Mouse (Mus musculus) hindbrain, embryonic 11.5 days (tissue): ENCODE data around the gene Wdr62. TPM values are rescaled to one million over a fixed set of nuclear protein-coding genes. Genes with fewer than 3 reads are reported as not detected.
A peak's percentile ranks its signal among the peaks of the same experiment; 100 is the strongest.

Experiments used
- ATAC-seq: fragments of 200-750 bp; cut with Nextera tagmentation; 2 replicates; pipeline ENCODE4 v1.8.0; 2017; ENCODE audit warnings: mild to moderate bottlenecking, moderate TSS enrichment, moderate library complexity; ENCODE audit not compliant: low FRiP score
- DNase-seq: peaks from one replicate; pipeline ENCODE4 v3.0.0-alpha.2; 2015; ENCODE audit warnings: low spot score
- H3K27ac ChIP-seq: fragments of 300-500 bp; sonication (generic); 2 replicates; pipeline ENCODE4 v1.5.1; 2014; ENCODE audit warnings: mild to moderate bottlenecking, low read depth, low read length
- H3K27me3 ChIP-seq: fragments of 300-500 bp; sonication (generic); 2 replicates; pipeline ENCODE4 v1.6.1; 2014; ENCODE audit warnings: mild to moderate bottlenecking, low read length, moderate library complexity, mixed read lengths; ENCODE audit not compliant: control insufficient read depth, insufficient read depth
- H3K36me3 ChIP-seq: fragments of 300-500 bp; sonication (generic); 2 replicates; pipeline ENCODE4 v1.6.1; 2014; ENCODE audit warnings: mild to moderate bottlenecking, low read length, moderate library complexity, mixed read lengths; ENCODE audit not compliant: control insufficient read depth, insufficient read depth
- H3K4me1 ChIP-seq: fragments of 300-500 bp; sonication (generic); replicated peaks from 2 replicates; pipeline ENCODE4 v1.6.1; 2014; ENCODE audit warnings: low read length, mixed read lengths; ENCODE audit not compliant: control insufficient read depth, insufficient read depth
- H3K4me2 ChIP-seq: fragments of 300-500 bp; sonication (generic); replicated peaks from 2 replicates; pipeline ENCODE4 v1.6.1; 2014; ENCODE audit warnings: mild to moderate bottlenecking, low read depth, low read length
- H3K4me3 ChIP-seq: fragments of 300-500 bp; sonication (generic); 2 replicates; pipeline ENCODE4 v1.5.1; 2014; ENCODE audit warnings: low read depth, low read length
- H3K9ac ChIP-seq: fragments of 300-500 bp; sonication (generic); 2 replicates; pipeline ENCODE4 v1.6.1; 2014; ENCODE audit warnings: low read depth, low read length
- H3K9me3 ChIP-seq: fragments of 300-500 bp; sonication (generic); 2 replicates; pipeline ENCODE4 v1.6.1; 2016; ENCODE audit warnings: low read length; ENCODE audit not compliant: control insufficient read depth
- WGBS: fragments of 180-500 bp; shearing (Covaris S2); extraction: QIAGEN DNeasy Blood & Tissue Kit; methylation state at CpG from one replicate; pipeline ENCODE4 v1.1.7; 2014; 5-methylcytosine and 5-hydroxymethylcytosine counted together
- polyA plus RNA-seq: library from polyadenylated mRNA; unstranded; fragments of >200 nt; fragmentation: Nextera tagmentation; extraction: Ambion mirVana; gene quantifications from 2 replicates; pipeline ENCODE4 v1.2.1, GENCODE M21; 2014

Wdr62 gene
- polyA plus RNA-seq, 1 experiment from 2014 or later = 5.9 TPM

DNA sequence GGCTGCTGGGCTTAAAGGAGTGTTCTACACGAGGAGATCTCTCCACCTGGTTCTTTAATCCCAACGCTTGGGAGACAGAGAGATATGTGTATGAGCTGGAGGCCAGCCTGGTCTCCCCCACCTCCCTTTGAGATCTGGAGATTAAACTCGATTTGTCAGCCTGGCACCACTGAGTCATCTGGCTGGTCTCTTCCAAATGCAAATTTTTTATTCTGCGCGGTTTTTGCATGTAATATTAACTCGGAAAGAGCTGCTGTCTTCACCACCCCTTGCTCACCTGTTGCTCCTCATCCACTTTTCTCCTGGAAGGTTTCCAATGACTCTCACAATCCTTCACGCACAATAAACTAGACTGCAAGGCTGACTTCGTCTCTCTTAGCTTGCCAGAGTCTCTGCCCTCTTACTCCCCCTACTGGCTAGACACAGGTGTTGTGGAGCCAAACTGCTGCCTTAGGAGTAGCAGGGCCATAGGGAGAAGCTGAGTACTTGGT, 81.7 kb downstream of the Wdr62 start, which contains the start of gene Capns1:
Gene Capns1 (minus strand): TSS at position 331 of the 491 bp plus-strand sequence.
- Histone ChIP-seq H3K4me2 (no peak within 1 kb of the TSS), H3K4me3 (no peak within 1 kb of the TSS), H3K36me3 (no peaks in the 10 kb centered on the region), H3K27ac (no peak within 1 kb of the TSS), H3K9ac (no peak within 1 kb of the TSS), H3K4me1 (no peaks in the 10 kb centered on the region; the same call in 1 of the 2 replicates), H3K27me3 (no peaks in the 10 kb centered on the region), H3K9me3 (no peaks in the 10 kb centered on the region)
- ATAC-seq (no peak), DNase-seq (peak; percentile 85)
- 12% methylated on average over 8 of the region's 8 CpGs for WGBS

DNA sequence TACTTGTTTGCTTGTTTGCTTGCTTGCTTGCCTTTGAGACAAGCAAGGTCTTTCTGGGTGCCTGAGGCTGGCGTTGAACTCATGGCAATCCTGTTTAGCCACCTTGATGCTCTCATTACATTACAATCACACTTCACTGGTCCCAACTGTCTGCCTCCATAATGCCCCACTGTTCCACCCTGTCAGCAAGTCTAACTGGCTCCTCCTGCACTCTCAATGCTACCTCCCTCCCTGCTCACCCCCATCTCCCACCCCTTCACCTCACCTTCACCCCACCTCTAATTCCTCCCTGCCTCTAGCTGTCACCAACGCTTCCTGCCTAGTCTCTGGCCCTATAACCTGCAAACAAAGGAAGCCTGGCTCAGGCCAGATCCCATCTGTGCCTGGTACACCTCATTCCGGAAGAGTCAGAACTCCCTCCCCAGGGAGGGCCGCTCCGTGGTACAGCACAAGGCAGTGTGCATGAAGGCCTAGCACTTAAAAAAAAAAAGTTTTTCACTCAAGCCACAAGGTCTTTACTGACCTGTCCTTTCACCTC, 82.6 kb downstream of the Wdr62 start:
- ATAC-seq = no peak

DNA sequence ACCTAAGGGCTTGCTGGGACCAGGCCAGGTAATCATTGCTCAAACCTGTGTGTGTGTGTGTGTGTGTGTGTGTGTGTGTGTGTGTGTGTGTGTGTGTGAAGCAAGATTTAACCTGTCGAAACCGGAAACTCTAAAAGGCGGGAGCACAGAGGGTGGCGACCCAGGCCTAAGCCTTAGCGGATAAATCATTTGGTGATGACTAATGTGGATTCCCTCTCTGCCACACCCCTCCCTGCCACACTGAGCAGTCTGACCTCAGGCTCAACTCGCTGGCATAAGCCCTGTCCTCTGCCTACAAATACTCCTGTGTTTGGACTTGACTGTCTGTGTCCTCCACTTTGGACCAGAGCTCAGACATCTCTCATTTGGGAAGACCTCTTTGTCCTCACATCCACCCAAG, 84.0 kb downstream of the Wdr62 start:
- H3K4me3 ChIP-seq = no peak overlapping the region
- H3K4me2 ChIP-seq = no peak overlapping the region
- no peaks in the 10 kb centered on the region for H3K36me3 ChIP-seq
- H3K9ac ChIP-seq = no peak overlapping the region
- no peak overlapping the region for H3K27ac ChIP-seq
- H3K27me3 ChIP-seq = no peaks in the 10 kb centered on the region
- no peaks in the 10 kb centered on the region for H3K9me3 ChIP-seq
- ATAC-seq = no peak
- no peak for DNase-seq
- 88% methylated on average over 6 of the region's 6 CpGs for WGBS
- peaks cover 2% of the 10 kb centered on the region; the same call in 1 of the 2 replicates for H3K4me1 ChIP-seq

More for the DNA sequence above, 82.6 kb downstream of the Wdr62 start:
- H3K27me3 ChIP-seq = no peaks in the 10 kb centered on the region
- H3K4me3 ChIP-seq = no peak overlapping the region
- peaks cover 2% of the 10 kb centered on the region; the same call in 1 of the 2 replicates for H3K4me1 ChIP-seq
- H3K9me3 ChIP-seq = no peaks in the 10 kb centered on the region
- 68% methylated on average over 5 of the region's 5 CpGs for WGBS
- no peak overlapping the region for H3K27ac ChIP-seq
- no peaks in the 10 kb centered on the region for H3K36me3 ChIP-seq
- DNase-seq = no peak
- no peak overlapping the region for H3K4me2 ChIP-seq
- H3K9ac ChIP-seq = no peak overlapping the region

DNA sequence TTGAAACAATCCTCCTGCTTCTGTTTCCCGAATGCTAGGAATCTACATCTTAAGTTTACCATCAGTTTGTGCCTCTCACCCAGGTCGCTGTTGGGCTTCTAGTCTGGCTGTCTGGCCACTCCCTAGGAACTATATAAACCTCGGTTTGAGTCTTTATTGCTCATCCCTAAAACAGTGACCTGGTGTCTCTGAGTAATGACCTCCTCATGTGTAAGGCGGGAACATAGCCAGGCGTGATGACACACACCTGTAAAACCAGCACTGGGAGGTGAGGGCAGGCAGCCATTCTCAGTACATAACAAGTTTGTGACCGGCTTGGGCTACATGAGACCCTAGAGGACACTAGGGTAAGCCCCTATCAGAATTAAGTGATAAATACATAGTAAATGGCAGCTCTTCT, 84.8 kb downstream of the Wdr62 start:
- Histone ChIP-seq H3K9me3 (no peaks in the 10 kb centered on the region), H3K27me3 (no peaks in the 10 kb centered on the region), H3K4me3 (no peak overlapping the region), H3K27ac (no peak overlapping the region), H3K4me1 (peaks cover 2% of the 10 kb centered on the region; the same call in 1 of the 2 replicates), H3K9ac (no peak overlapping the region), H3K4me2 (no peak overlapping the region), H3K36me3 (no peaks in the 10 kb centered on the region)
- no peak for ATAC-seq
- 79% methylated on average over 6 of the region's 6 CpGs for WGBS
- no peak for DNase-seq

DNA sequence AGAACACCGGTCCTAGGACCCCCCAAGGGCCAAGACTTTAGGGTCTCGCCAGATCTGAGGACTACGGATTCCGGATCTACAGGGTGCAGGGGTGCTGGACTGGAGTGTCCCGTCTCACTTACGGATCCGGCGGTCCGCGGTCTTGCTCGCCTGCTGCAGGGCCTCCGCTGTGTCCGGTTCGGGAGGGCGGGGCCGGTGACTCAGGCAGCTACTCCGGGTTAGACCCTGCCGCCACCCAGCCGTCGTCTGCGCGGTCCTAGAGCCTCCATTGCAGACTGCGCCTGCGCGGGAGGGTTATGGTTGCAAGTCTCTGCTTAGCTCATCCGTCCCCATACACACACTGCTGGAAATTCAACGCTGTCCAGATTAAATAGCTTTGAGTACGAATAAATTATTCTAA, 85.3 kb downstream of the Wdr62 start:
- ATAC-seq (peak; percentile 82), DNase-seq (peak; percentile 98)
- Histone ChIP-seq H3K27ac (peak overlapping the region; percentile 1; the same call in 1 of the 2 replicates), H3K9ac (peak overlapping the region; percentile 68), H3K4me2 (peak overlapping the region; percentile 84), H3K4me3 (peak overlapping the region; percentile 59), H3K9me3 (no peaks in the 10 kb centered on the region), H3K4me1 (peaks cover 2% of the 10 kb centered on the region; the same call in 1 of the 2 replicates), H3K27me3 (no peaks in the 10 kb centered on the region), H3K36me3 (no peaks in the 10 kb centered on the region)
- WGBS = under 1% methylated on average over 28 of the region's 28 CpGs

DNA sequence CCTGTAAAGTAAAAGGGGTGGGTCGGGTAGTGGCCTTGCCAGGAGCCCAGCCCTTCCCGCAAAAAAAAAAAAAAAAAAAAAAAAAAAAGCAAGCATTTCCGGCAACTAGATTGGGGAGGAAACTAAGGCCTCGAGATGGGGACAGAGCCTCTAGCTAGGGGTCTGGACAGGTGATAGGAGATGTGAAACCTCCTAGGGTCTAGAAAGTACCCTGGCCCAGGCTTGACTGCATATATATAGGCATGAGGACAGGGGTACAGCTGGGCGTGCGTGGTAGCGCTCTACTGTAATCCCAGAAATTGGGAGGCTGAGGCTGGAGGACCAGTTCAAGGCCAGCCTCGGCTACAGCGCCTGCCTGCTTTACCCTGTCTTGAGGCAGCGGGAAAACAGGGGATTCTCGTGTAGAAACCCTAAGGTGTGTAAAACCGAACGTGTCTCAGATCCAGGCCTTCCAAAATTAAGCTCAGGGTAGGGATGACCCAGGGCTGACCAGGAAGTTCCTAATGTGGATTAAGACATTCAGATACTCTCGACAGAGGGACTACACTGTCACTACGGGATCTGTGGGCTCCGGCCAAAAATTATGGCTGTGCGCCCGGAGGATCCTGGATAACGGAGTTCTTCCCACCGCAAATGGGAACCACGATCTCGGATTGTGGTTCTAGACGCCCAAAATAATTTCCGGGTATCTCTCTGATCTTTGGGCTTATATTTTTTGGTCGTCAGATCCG, 86.0 kb downstream of the Wdr62 start:
- Histone ChIP-seq H3K27ac (peak overlapping the region; percentile 1), H3K4me2 (peak overlapping the region; percentile 84), H3K9ac (peak overlapping the region; percentile 68), H3K9me3 (no peaks in the 10 kb centered on the region), H3K4me1 (peaks cover 2% of the 10 kb centered on the region; the same call in 1 of the 2 replicates), H3K27me3 (no peaks in the 10 kb centered on the region), H3K36me3 (no peaks in the 10 kb centered on the region), H3K4me3 (peak overlapping the region; percentile 59)
- 1% methylated on average over 26 of the region's 26 CpGs for WGBS
- ATAC-seq = peak; percentile 36; the same call in 1 of the 2 replicates
- peak; percentile 55 for DNase-seq

DNA sequence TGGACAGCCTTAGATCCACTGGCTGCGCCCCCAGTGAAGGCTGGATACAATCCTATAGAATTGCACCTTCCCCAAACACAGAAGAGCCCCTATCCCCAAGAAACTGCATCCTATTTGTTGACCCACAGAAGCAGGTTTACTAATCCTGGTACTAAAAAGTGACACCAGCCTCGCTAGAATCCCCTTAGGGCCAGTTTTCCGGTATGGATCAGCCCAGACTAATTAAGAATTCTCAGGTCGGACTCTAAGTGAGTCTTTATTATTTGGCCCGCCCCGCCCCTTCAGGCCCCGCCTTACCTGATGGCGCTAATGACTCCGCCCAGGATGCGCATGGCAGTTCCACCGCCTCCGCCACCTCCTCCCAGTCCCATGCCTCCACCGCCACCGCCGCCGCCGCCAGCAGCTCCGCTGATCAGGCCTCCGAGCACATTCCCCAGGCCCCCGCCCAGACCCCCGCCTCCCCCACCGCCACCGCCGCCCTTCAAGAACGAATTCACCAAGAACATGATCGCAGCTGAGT, 86.6 kb downstream of the Wdr62 start:
- H3K27ac ChIP-seq = peak overlapping the region; percentile 1; the same call in 1 of the 2 replicates
- peaks cover 2% of the 10 kb centered on the region; the same call in 1 of the 2 replicates for H3K4me1 ChIP-seq
- WGBS = 1% methylated on average over 19 of the region's 26 CpGs
- H3K9ac ChIP-seq = peak overlapping the region; percentile 68
- H3K4me2 ChIP-seq = peak overlapping the region; percentile 84
- no peaks in the 10 kb centered on the region for H3K36me3 ChIP-seq
- peak overlapping the region; percentile 59 for H3K4me3 ChIP-seq
- H3K9me3 ChIP-seq = no peaks in the 10 kb centered on the region
- no peaks in the 10 kb centered on the region for H3K27me3 ChIP-seq
- ATAC-seq (peak; percentile 73), DNase-seq (peak; percentile 78)

DNA sequence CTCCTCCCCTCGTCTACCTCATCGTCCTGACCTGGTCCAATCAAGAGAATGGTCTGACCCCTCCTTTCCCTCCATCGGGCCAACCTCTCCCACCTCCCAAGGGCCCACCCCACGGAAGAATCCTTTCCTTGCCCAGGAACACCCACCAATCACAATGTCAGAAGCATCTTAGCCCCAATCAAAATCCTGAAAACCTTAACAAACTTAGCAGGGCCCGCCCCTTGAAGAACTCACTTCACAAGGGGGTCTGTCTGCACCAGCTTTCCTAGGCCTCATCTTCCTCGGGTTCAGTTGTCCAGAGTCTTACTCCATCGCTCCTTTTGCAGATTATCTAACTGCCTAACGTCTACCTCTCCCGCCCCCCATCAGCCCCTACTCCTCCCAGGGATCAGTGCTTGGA, 87.2 kb downstream of the Wdr62 start:
- Histone ChIP-seq H3K4me3 (peak overlapping the region; percentile 59), H3K9ac (no peak overlapping the region; the same call in 1 of the 2 replicates), H3K36me3 (no peaks in the 10 kb centered on the region), H3K4me1 (peaks cover 2% of the 10 kb centered on the region; the same call in 1 of the 2 replicates), H3K9me3 (no peaks in the 10 kb centered on the region), H3K27me3 (no peaks in the 10 kb centered on the region), H3K27ac (no peak overlapping the region), H3K4me2 (peak overlapping the region; percentile 84)
- DNase-seq (no peak), ATAC-seq (no peak)
- 14% methylated on average over 9 of the region's 9 CpGs for WGBS
